Mouse (Mus musculus): ENCODE measurements at regions not wholly inside any gene's neighbourhood (a gene's known extent, or its start where the extent isn't known, plus 50 kb on each side); places are given as distances from the start of the nearest gene placed in this dataset.
A peak's percentile ranks its signal among the peaks of the same experiment; 100 is the strongest.

DNA sequence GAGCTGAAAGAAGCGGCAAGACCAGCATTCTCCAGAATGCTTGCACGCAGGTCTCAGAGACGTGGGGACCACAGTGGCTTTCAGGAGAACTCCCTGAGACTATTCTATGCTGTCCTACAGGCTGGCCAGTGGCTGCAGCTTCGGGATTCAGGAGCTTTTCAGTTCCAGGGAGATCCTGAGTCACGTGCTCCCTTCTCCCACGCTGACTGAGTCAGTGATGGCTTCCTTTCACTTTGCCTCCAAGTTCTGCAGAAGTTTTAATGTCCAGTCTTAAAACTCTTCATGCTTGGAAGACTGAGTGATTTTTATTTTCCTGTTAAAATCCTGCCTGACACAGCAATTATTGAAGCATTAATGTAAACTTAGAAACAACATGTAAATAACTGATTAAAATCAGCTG, 190.5 kb upstream of the Tmem45b start:
- TF ChIP-seq MAX (IDR thresholded peaks at IDR 0.05; ENCODE audit: low read depth), result no peak
- no peak for TF ChIP-seq POLR2A (IDR thresholded peaks at IDR 0.05; ENCODE audit: insufficient read length, low read depth)
- TF ChIP-seq TCF12 (IDR thresholded peaks at IDR 0.05; ENCODE audit: insufficient read depth, poor library complexity, severe bottlenecking), result no peak
- TF ChIP-seq MYOG (IDR thresholded peaks at IDR 0.05; ENCODE audit: control insufficient read depth in 1 of 3, insufficient read depth in 1 of 3, insufficient read length in 2 of 3, low read depth in 2 of 3), result no peak
- TF ChIP-seq MYOD1 (IDR thresholded peaks at IDR 0.05; ENCODE audit: control insufficient read depth in 1 of 3, insufficient read length in 2 of 3, low read depth in 2 of 3), result no peak
- no peak for TF ChIP-seq E2F4 (IDR thresholded peaks at IDR 0.05; ENCODE audit: insufficient read depth)
- TF ChIP-seq USF1 (IDR thresholded peaks at IDR 0.05; ENCODE audit: low read depth), result peak; percentile 83
- TF ChIP-seq CEBPB (IDR thresholded peaks at IDR 0.05; ENCODE audit: insufficient read depth, poor library complexity, severe bottlenecking), result no peak
- TF ChIP-seq REST (IDR thresholded peaks at IDR 0.05; ENCODE audit: insufficient read depth, insufficient read length), result no peak
